Mouse (Mus musculus) heart, embryonic 16.5 days (tissue): ENCODE results near the gene Tkfc. TPM values are rescaled to one million over a fixed set of nuclear protein-coding genes. Genes with fewer than 3 reads are reported as not detected.
A peak's percentile ranks its signal among the peaks of the same experiment; 100 is the strongest.

Experiments
- ATAC-seq: fragments of 200-750 bp; cut with Nextera tagmentation; replicated peaks from 2 replicates; pipeline ENCODE4 v1.8.0; 2017; ENCODE audit warnings: moderate number of reproducible peaks; ENCODE audit not compliant: insufficient read depth, low FRiP score; ENCODE audit errors: extremely low read depth
- H3K27ac ChIP-seq: fragments of 300-500 bp; sonication (generic); 2 replicates; pipeline ENCODE4 v1.5.1; 2014; ENCODE audit warnings: mild to moderate bottlenecking, low read length, control low read depth, moderate library complexity
- H3K27me3 ChIP-seq: fragments of 300-500 bp; sonication (generic); 2 replicates; pipeline ENCODE4 v1.6.1; 2014; ENCODE audit warnings: low read length, mixed read lengths; ENCODE audit not compliant: control insufficient read depth, insufficient read depth
- H3K36me3 ChIP-seq: fragments of 300-500 bp; sonication (generic); 2 replicates; pipeline ENCODE4 v1.6.1; 2014; ENCODE audit not compliant: control insufficient read depth, insufficient read depth
- H3K4me1 ChIP-seq: fragments of 300-500 bp; sonication (generic); 2 replicates; pipeline ENCODE4 v1.6.1; 2014; ENCODE audit warnings: low read length, mixed read lengths; ENCODE audit not compliant: control insufficient read depth, insufficient read depth
- H3K4me2 ChIP-seq: fragments of 300-500 bp; sonication (generic); 2 replicates; pipeline ENCODE4 v1.6.1; 2014; ENCODE audit warnings: low read depth, mild to moderate bottlenecking, control low read depth, low read length
- H3K4me3 ChIP-seq: fragments of 300-500 bp; sonication (generic); 2 replicates; pipeline ENCODE4 v1.5.1; 2014; ENCODE audit warnings: mild to moderate bottlenecking, control low read depth, low read length
- H3K9ac ChIP-seq: fragments of 300-500 bp; sonication (generic); 2 replicates; pipeline ENCODE4 v1.6.1; 2014; ENCODE audit warnings: low read length, control low read depth
- H3K9me3 ChIP-seq: fragments of 300-500 bp; sonication (generic); replicated peaks from 2 replicates; pipeline ENCODE4 v1.6.1; 2016; ENCODE audit warnings: low read length; ENCODE audit not compliant: control insufficient read depth
- WGBS: fragments of 180-500 bp; shearing (Covaris S2); extraction: QIAGEN DNeasy Blood & Tissue Kit; methylation state at CpG from one replicate; pipeline ENCODE4 v1.1.7; 2014; 5-methylcytosine and 5-hydroxymethylcytosine counted together
- polyA plus RNA-seq: library from polyadenylated mRNA; unstranded; fragments of >200 nt; fragmentation: Nextera tagmentation; extraction: Ambion mirVana; gene quantifications from 2 replicates; pipeline ENCODE4 v1.2.1, GENCODE M21; 2015

Tkfc gene
- polyA plus RNA-seq, 1 experiment from 2014 or later: 11.4 TPM

- no peak overlapping the region for H3K9ac ChIP-seq
- peaks cover 15% of the 10 kb centered on the region for H3K4me1 ChIP-seq
- H3K4me3 ChIP-seq: no peak overlapping the region
- H3K27me3 ChIP-seq: no peaks in the 10 kb centered on the region
- no peaks in the 10 kb centered on the region for H3K9me3 ChIP-seq
- H3K27ac ChIP-seq: 0 out of 2 replicates have a peak overlapping the region, but pooled peaks have one; percentile 7
- 72% methylated on average over 5 of the region's 5 CpGs for WGBS
- ATAC-seq: no peak
- no peak overlapping the region for H3K4me2 ChIP-seq
- peaks cover 54% of the 10 kb centered on the region for H3K36me3 ChIP-seq
Measured at GRCm38 (mm10) chr19:10608573-10609240, 3.3 kb upstream of the Tkfc start.

GRCm38 (mm10) chr19:10605901-10606622 is 608 bp upstream of the Tkfc start:
- Histone ChIP-seq H3K9ac (peak overlapping the region; percentile 98), H3K4me3 (peak overlapping the region; percentile 94), H3K27ac (peak overlapping the region; percentile 96), H3K4me2 (peak overlapping the region; percentile 64), H3K36me3 (peaks cover 30% of the 10 kb centered on the region), H3K4me1 (peaks cover 24% of the 10 kb centered on the region), H3K9me3 (no peaks in the 10 kb centered on the region), H3K27me3 (no peaks in the 10 kb centered on the region)
- 3% methylated on average over 20 of the region's 20 CpGs for WGBS
- 0 out of 2 replicates have a peak, but pooled peaks have one; percentile 8 for ATAC-seq

GRCm38 (mm10) chr19:10604534-10604933 is 920 bp downstream of the Tkfc start:
- H3K9me3 ChIP-seq: no peaks in the 10 kb centered on the region
- H3K4me3 ChIP-seq: peak overlapping the region; percentile 94
- peaks cover 17% of the 10 kb centered on the region for H3K36me3 ChIP-seq
- no peak for ATAC-seq
- peak overlapping the region; percentile 94 for H3K27ac ChIP-seq
- WGBS: 49% methylated on average over 3 of the region's 3 CpGs
- no peaks in the 10 kb centered on the region for H3K27me3 ChIP-seq
- H3K4me2 ChIP-seq: peak overlapping the region; percentile 74
- peak overlapping the region; percentile 98 for H3K9ac ChIP-seq
- peaks cover 24% of the 10 kb centered on the region for H3K4me1 ChIP-seq

GRCm38 (mm10) chr19:10603660-10604523 is 1.6 kb downstream of the Tkfc start:
- Histone ChIP-seq H3K4me2 (no peak overlapping the region), H3K4me3 (no peak overlapping the region), H3K4me1 (peaks cover 24% of the 10 kb centered on the region), H3K27ac (peak overlapping the region; percentile 94), H3K36me3 (peaks cover 14% of the 10 kb centered on the region), H3K27me3 (no peaks in the 10 kb centered on the region), H3K9me3 (no peaks in the 10 kb centered on the region), H3K9ac (peak overlapping the region; percentile 98)
- ATAC-seq: no peak
- WGBS: 76% methylated on average over 18 of the region's 18 CpGs

GRCm38 (mm10) chr19:10602787-10603186 is 2.7 kb downstream of the Tkfc start:
- Histone ChIP-seq H3K4me1 (peaks cover 21% of the 10 kb centered on the region), H3K4me3 (peak overlapping the region; percentile 42), H3K9me3 (no peaks in the 10 kb centered on the region), H3K27ac (peak overlapping the region; percentile 86), H3K36me3 (peaks cover 3% of the 10 kb centered on the region), H3K9ac (peak overlapping the region; percentile 72), H3K4me2 (peak overlapping the region; percentile 67), H3K27me3 (no peaks in the 10 kb centered on the region)
- WGBS: 1% methylated on average over 9 of the region's 9 CpGs
- peak; percentile 53 for ATAC-seq

- no peaks in the 10 kb centered on the region for H3K27me3 ChIP-seq
- peak overlapping the region; percentile 42 for H3K4me3 ChIP-seq
- peak overlapping the region; percentile 72 for H3K9ac ChIP-seq
- no peak for ATAC-seq
- 14% methylated on average over 6 of the region's 6 CpGs for WGBS
- H3K9me3 ChIP-seq: no peaks in the 10 kb centered on the region
- H3K27ac ChIP-seq: peak overlapping the region; percentile 86
- H3K4me1 ChIP-seq: peaks cover 21% of the 10 kb centered on the region
- H3K4me2 ChIP-seq: peak overlapping the region; percentile 67
- H3K36me3 ChIP-seq: no peaks in the 10 kb centered on the region
Measured at GRCm38 (mm10) chr19:10602247-10602769, 3.1 kb downstream of the Tkfc start.

- WGBS: 83% methylated on average over 2 of the region's 2 CpGs
- Histone ChIP-seq H3K9me3 (no peaks in the 10 kb centered on the region), H3K4me2 (no peak overlapping the region), H3K27ac (no peak overlapping the region), H3K36me3 (no peaks in the 10 kb centered on the region), H3K4me1 (peaks cover 11% of the 10 kb centered on the region), H3K4me3 (no peak overlapping the region), H3K27me3 (no peaks in the 10 kb centered on the region), H3K9ac (no peak overlapping the region)
- ATAC-seq: no peak
Measured at GRCm38 (mm10) chr19:10599648-10600047, 5.8 kb downstream of the Tkfc start.

GRCm38 (mm10) chr19:10598188-10598587 is 7.3 kb downstream of the Tkfc start:
- H3K4me1 ChIP-seq: peaks cover 9% of the 10 kb centered on the region; the same call in 1 of the 2 replicates
- H3K9ac ChIP-seq: no peak overlapping the region
- H3K4me3 ChIP-seq: no peak overlapping the region
- H3K36me3 ChIP-seq: no peaks in the 10 kb centered on the region
- no peak for ATAC-seq
- no peak overlapping the region for H3K27ac ChIP-seq
- no peaks in the 10 kb centered on the region for H3K9me3 ChIP-seq
- no peak overlapping the region for H3K4me2 ChIP-seq
- WGBS: 31% methylated on average over 3 of the region's 3 CpGs
- H3K27me3 ChIP-seq: no peaks in the 10 kb centered on the region
